Mouse (Mus musculus): ENCODE results near the gene Rab4b.

DNA sequence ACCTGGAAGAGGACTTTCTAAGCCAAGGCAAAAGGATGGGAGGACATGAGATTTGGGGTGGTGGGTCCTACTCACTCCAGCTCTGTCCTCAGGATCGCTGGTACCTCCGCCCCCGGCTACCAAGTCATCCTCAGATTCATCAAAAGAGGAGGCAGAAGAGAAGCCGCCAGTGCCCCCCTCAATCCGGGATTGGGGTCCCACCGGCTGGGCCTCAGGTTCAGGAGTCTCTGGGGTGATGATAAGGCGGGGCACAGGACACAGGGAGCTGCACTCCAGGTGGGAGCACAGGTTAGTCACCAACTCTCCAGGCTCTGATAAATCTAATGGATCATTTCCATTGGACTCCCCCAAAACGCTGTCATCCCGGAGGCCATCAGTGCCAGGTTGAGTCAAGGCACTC, 48.6 kb upstream of the Rab4b start:
- TF ChIP-seq USF1 (IDR thresholded peaks at IDR 0.05; ENCODE audit: low read depth) (no peak), CTCF (IDR thresholded peaks at IDR 0.05; ENCODE audit: control insufficient read depth, insufficient read depth, insufficient read length) (no peak), MYOG (IDR thresholded peaks at IDR 0.05; ENCODE audit: control insufficient read depth, extremely low read depth, insufficient read length) (no peak), MAX (IDR thresholded peaks at IDR 0.05) (no peak), CEBPB (IDR thresholded peaks at IDR 0.05; ENCODE audit: low read depth) (no peak), FOSL1 (IDR thresholded peaks at IDR 0.05; ENCODE audit: insufficient read depth, low read length, poor library complexity, severe bottlenecking) (no peak)
